Mouse (Mus musculus) liver, embryonic 14.5 days (tissue): Measurements from ENCODE around the gene Inpp5a.

Source experiments
- CTCF ChIP-seq: IDR thresholded peaks from 2 replicates; pipeline ENCODE4 v1.5.1; 2016; ENCODE audit warnings: antibody characterized with exemption, low read depth, control low read depth
- EP300 ChIP-seq: IDR thresholded peaks from 2 replicates; pipeline ENCODE4 v1.6.1; 2016; ENCODE audit warnings: antibody characterized with exemption, low read depth

- TF ChIP-seq CTCF (no peak), EP300 (no peak)
These were observed 183.8 kb downstream of the Inpp5a start for GRCm38 (mm10) chr7:139572665-139573064.
